Mouse (Mus musculus): Measurements from ENCODE around the gene Hras. TPM values are rescaled to one million over a fixed set of nuclear protein-coding genes. Genes with fewer than 3 reads are reported as not detected.

Hras gene
- polyA plus RNA-seq, 1 experiment = 54.0 TPM

- Histone ChIP-seq H3K4me3 (ENCODE audit: insufficient read depth, low read length) (peak within 1 kb of the TSS; percentile 74), H3K27ac (ENCODE audit: insufficient read depth, low read length) (no peak within 1 kb of the TSS), H3K4me1 (ENCODE audit: control insufficient read depth, insufficient read depth, low read length) (no peaks in the 10 kb centered on the region)
- TF ChIP-seq POLR2A (IDR thresholded peaks at IDR 0.05; ENCODE audit: low read depth, low read length) (peak; percentile 50), CTCF (IDR thresholded peaks at IDR 0.05; ENCODE audit: borderline replicate concordance, insufficient read depth, low read length) (no peak)
Measured at GRCm38 (mm10) chr7:141215101-141215879, 21.5 kb upstream of the Hras start, which contains the start of gene Rassf7. Rassf7 (plus strand) TSS chr7:141215860.

DNA sequence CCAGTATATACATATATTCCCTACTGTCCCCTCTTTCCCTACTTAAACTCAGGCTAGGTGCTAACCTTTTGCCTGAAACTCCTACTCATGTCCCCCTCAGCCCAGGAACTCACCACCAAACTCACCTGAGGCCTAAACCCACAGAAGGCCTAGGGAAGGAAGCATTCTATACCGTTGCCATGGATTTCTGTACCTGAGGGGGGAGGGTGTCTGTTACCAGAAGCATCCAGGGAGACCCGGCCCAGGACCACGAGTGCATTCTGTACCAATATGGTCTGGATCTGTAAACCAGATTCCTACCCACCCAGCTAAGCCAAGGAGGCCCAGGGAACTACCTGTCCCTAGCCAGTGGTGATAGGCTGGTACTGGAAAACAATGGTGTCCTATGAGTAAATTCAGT lies 20.5 kb upstream of the Hras start:
- TF ChIP-seq CTCF (IDR thresholded peaks at IDR 0.05; ENCODE audit: borderline replicate concordance, insufficient read depth, low read length) (no peak), POLR2A (IDR thresholded peaks at IDR 0.05; ENCODE audit: low read depth, low read length) (no peak)
- H3K4me1 ChIP-seq (ENCODE audit: control insufficient read depth, insufficient read depth, low read length) = no peaks in the 10 kb centered on the region
- H3K27ac ChIP-seq (ENCODE audit: insufficient read depth, low read length) = no peak overlapping the region
- no peak overlapping the region for H3K4me3 ChIP-seq (ENCODE audit: insufficient read depth, low read length)

DNA sequence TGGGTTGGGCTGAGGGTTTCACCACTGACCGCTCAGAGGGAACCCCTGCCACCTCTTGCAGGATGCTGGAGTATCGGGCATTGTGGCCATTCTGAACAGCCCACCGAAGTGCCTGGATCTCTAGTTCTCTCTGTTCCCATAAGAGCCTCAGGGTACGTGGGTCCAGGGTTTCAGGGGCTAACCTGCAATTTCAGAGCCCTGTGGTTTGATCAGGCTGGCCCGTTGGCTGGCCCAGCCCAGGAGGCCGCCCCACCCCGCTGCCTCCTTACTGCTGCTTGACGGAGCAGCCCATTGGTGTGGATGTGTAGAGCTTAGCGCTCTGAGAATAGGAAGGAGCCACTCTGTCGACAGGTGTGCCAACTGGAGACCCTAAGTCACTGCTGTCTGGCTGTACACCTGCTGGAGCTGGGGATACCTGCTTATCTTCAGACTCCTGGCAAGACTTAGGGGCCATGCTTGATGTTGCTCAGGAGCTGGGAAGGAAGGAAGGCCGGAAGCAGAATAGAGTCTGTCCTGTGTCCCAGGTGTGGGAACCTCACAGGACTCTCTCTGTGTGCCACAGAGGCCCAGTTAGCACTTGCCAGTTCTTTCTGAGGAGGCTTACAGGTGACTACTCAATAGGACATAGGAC lies 19.9 kb upstream of the Hras start, which contains the start of gene Lmntd2:
Gene Lmntd2, minus strand, starts transcription at position 476 of the 631 bp plus-strand sequence.
- H3K27ac ChIP-seq (ENCODE audit: insufficient read depth, low read length) = no peak within 1 kb of the TSS
- H3K4me1 ChIP-seq (ENCODE audit: control insufficient read depth, insufficient read depth, low read length) = no peaks in the 10 kb centered on the region
- H3K4me3 ChIP-seq (ENCODE audit: insufficient read depth, low read length) = peak within 1 kb of the TSS; percentile 74; the same call in 1 of the 2 replicates
- TF ChIP-seq POLR2A (IDR thresholded peaks at IDR 0.05; ENCODE audit: low read depth, low read length) (no peak), CTCF (IDR thresholded peaks at IDR 0.05; ENCODE audit: borderline replicate concordance, insufficient read depth, low read length) (no peak)

DNA sequence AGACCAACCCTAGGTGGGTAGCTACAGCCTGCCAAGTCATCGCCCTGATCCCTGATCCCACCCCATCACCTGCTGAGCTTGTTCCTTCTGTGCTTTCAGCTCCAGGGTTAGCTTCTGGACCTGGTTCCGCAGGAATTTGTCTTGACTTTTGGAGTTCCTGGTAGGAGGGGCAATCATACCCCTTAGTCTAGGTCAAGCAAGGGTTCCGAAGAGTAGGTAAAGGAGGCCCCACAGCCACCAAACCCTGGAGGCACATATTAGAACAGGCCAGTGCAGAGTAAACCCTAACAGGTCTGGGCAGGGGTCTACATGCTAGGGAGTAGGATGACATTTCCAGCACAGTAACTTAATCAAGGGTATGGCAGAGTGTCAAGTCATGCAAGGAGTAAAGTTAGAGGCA lies 19.3 kb upstream of the Hras start:
- H3K4me1 ChIP-seq (ENCODE audit: control insufficient read depth, insufficient read depth, low read length) = no peaks in the 10 kb centered on the region
- no peak for TF ChIP-seq POLR2A (IDR thresholded peaks at IDR 0.05; ENCODE audit: low read depth, low read length)
- no peak overlapping the region for H3K27ac ChIP-seq (ENCODE audit: insufficient read depth, low read length)
- H3K4me3 ChIP-seq (ENCODE audit: insufficient read depth, low read length) = no peak overlapping the region

GRCm38 (mm10) chr7:141210606-141211131 lies 16.9 kb upstream of the Hras start:
- Histone ChIP-seq H3K4me1 (ENCODE audit: control insufficient read depth, insufficient read depth, low read length) (no peaks in the 10 kb centered on the region), H3K4me3 (ENCODE audit: insufficient read depth, low read length) (no peak overlapping the region), H3K27ac (ENCODE audit: insufficient read depth, low read length) (no peak overlapping the region)
- no peak for TF ChIP-seq CTCF (IDR thresholded peaks at IDR 0.05; ENCODE audit: borderline replicate concordance, insufficient read depth, low read length)
- no peak for TF ChIP-seq POLR2A (IDR thresholded peaks at IDR 0.05; ENCODE audit: low read depth, low read length)

GRCm38 (mm10) chr7:141210137-141210536 lies 16.3 kb upstream of the Hras start:
- Histone ChIP-seq H3K4me3 (ENCODE audit: insufficient read depth, low read length) (no peak overlapping the region), H3K4me1 (ENCODE audit: control insufficient read depth, insufficient read depth, low read length) (no peaks in the 10 kb centered on the region)
- no peak for TF ChIP-seq CTCF (IDR thresholded peaks at IDR 0.05; ENCODE audit: borderline replicate concordance, insufficient read depth, low read length)
- TF ChIP-seq POLR2A (IDR thresholded peaks at IDR 0.05; ENCODE audit: low read depth, low read length) = no peak

GRCm38 (mm10) chr7:141209526-141209925 lies 15.7 kb upstream of the Hras start:
- Histone ChIP-seq H3K27ac (ENCODE audit: insufficient read depth, low read length) (no peak overlapping the region), H3K4me3 (ENCODE audit: insufficient read depth, low read length) (no peak overlapping the region), H3K4me1 (ENCODE audit: control insufficient read depth, insufficient read depth, low read length) (no peaks in the 10 kb centered on the region)
- TF ChIP-seq POLR2A (IDR thresholded peaks at IDR 0.05; ENCODE audit: low read depth, low read length) (no peak), CTCF (IDR thresholded peaks at IDR 0.05; ENCODE audit: borderline replicate concordance, insufficient read depth, low read length) (no peak)

More at GRCm38 (mm10) chr7:141210137-141210536, 16.3 kb upstream of the Hras start:
- no peak overlapping the region for H3K27ac ChIP-seq (ENCODE audit: insufficient read depth, low read length)

DNA sequence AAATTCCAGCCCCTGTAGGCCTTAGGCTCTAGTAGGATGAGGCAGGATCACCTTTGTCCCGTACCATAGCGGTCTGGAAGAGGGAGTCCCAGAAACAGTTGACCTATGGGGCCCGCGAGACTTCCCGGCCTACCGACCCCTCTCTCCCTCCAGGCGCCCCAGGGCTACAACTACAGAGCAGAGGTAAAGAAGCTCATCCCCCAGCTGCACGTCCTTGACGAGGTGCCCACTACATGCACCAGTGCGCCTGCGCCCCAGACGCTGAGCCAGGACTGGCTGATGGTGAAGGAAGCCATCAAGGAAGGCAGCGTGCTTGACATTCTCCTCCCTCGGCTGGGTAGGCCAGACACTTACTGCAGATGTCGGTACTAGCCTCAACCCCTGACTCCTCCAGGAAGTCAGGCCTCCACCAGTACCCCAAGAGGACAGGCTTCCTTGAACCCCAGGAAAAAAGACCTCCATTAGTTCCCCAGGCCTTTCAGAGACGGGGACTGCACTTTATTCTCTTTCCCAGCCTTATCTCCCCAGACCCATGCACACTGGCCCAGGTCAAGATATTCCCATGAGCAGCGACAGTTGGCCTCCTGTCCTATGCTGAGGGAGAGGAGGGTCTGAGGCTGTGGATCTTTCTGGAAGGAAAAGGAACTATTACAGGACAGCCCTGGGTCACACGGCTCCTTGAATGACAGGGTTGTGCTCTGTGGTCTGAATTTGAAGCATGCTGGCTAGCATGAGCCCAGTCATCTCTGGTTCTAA lies 12.6 kb upstream of the Hras start:
- Histone ChIP-seq H3K27ac (ENCODE audit: insufficient read depth, low read length) (no peak overlapping the region), H3K4me1 (ENCODE audit: control insufficient read depth, insufficient read depth, low read length) (no peaks in the 10 kb centered on the region), H3K4me3 (ENCODE audit: insufficient read depth, low read length) (no peak overlapping the region)
- no peak for TF ChIP-seq POLR2A (IDR thresholded peaks at IDR 0.05; ENCODE audit: low read depth, low read length)
- no peak for TF ChIP-seq CTCF (IDR thresholded peaks at IDR 0.05; ENCODE audit: borderline replicate concordance, insufficient read depth, low read length)

GRCm38 (mm10) chr7:141205504-141205903 lies 11.7 kb upstream of the Hras start:
- no peaks in the 10 kb centered on the region for H3K4me1 ChIP-seq (ENCODE audit: control insufficient read depth, insufficient read depth, low read length)
- no peak overlapping the region for H3K4me3 ChIP-seq (ENCODE audit: insufficient read depth, low read length)
- no peak overlapping the region for H3K27ac ChIP-seq (ENCODE audit: insufficient read depth, low read length)
- no peak for TF ChIP-seq POLR2A (IDR thresholded peaks at IDR 0.05; ENCODE audit: low read depth, low read length)
- no peak for TF ChIP-seq CTCF (IDR thresholded peaks at IDR 0.05; ENCODE audit: borderline replicate concordance, insufficient read depth, low read length)
